Mouse (Mus musculus) adrenal gland, postnatal 25 days (tissue): ENCODE data around the gene Tmem98. TPM values are rescaled to one million over a fixed set of nuclear protein-coding genes. Genes with fewer than 3 reads are reported as not detected.
A peak's percentile ranks its signal among the peaks of the same experiment; 100 is the strongest.

Experiments used
- DNase-seq: peaks from one replicate; pipeline ENCODE4 v3.0.0; 2021; ENCODE audit warnings: mixed read lengths
- total RNA-seq: library from RNA; stranded (reverse); gene quantifications from 2 replicates; pipeline ENCODE4 v1.2.3, GENCODE M21; 2021

Tmem98 gene
- total RNA-seq, 1 experiment from 2014 or later: 67.8 TPM

DNA sequence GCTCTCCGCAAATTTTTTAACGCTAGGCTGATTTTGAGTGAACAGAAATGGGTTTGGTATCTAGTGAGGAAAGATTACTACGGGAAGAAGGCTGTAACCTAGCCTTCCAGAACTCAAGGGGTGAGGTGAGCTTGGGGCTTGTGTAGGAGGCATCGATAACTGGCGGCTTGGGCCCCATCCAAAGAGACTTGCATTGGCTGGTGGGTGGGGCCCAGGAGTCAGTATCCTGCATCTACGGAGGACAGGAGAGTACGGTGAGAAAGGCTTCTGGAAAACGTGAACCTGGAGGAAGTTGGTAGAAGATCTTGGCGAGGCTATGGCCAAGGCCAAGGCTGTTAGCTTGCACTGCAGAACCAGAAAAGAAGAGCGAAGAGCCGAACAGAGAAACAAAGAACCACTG lies 44.5 kb downstream of the Tmem98 start:
- DNase-seq: no peak

DNA sequence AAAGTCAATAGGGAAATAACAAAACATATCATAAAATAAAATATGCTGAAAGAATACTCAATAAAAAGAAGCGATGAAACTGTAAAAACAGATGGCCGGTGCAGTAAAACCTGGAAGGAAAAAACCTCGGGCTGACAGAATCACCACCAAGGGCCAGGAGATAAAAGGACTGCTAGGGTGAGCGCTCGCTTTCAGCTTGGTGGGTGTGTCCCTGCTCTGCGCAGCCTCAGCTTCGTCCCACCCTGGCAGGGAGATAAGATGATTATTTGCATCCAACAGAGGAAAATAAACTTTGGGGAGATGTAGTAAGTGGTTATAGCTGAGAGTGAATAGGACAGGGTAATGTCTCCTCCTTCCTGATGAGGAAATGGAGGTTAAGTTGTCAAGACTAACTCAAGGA lies 44.9 kb downstream of the Tmem98 start:
- DNase-seq: no peak

DNA sequence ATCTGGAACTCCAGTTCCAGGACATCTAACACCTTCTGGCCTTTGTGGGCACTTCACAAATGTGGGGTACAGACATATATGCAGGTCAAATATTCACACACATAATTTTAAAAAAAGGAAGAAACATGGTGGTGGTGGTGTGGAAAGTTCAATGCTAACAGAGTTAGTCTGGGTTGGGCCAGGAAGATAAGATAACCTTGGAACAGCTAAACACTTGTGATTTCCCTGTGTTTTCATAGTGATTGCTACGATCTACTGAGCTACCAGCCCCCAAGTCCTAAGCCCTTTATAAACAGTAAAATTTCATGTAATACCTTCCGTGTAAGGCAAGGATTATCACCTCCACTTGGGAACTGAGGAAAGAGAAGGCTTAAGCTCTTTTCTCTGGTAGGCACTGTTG lies 46.9 kb downstream of the Tmem98 start:
- DNase-seq: no peak

DNA sequence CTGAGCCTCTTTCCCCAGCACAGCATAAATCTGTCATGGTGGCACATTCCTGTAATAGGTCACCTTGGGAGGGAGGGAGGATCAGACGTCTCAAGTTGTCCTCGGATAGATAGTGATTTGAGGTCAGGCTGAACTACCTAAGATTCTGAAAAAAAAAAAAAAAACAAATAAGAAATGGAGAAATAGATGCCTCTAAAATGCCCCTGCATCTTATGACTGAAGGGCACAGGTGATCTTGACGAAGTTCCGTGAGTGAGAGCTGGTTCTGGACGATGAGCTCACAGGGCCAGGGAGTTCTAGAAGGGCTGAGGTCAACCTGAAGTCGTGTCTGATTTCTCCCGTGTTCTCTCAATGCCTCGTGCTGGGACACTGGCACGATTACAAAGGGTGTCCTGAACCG lies 48.1 kb downstream of the Tmem98 start, which contains the start of gene Spaca3:
TSS of gene Spaca3 (plus strand) at position 301 of the 400 bp plus-strand sequence.
- DNase-seq: no peak

DNA sequence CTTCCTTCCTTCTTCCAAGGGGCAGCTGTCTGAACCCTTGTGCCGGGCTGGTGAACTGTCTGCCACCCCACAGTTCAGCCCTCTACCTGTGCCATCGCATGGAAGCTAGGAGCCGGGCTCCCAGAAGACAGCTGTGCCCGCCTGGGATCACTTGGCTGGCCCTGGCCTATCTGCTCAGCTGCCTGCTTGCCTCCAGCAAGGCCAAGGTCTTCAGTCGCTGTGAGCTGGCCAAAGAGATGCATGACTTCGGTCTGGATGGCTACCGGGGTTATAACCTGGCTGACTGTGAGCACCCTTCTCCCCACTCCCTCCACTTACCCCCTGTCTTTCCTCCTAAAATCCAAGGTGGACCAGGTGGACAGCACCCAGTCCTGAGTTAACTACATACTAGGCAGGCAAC lies 53.0 kb downstream of the Tmem98 start:
- DNase-seq: peak; percentile 15

DNA sequence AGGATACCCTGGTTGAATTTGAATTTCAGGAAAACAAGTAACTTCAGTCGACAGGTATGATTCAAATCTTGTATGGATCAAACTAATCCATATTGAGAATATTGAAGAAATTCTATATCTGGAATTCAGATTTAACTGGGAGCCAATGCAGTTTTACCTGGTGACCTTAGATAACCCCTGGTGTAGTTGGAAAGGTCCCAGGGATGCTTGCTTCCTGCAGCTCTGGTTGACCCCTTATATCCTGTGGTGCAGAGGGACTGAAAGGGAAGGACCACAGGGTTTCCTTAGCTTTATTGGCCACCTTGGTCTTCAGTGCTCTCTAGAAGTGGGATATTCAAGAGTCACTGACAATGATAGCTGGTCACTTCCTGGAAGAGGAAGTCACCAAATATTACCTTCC lies 58.1 kb downstream of the Tmem98 start:
- DNase-seq: no peak

Other genes with a start within 250 kb of the Tmem98 start
- gene Myo1d, start 30.1 kb upstream of the Tmem98 start, total RNA-seq: 82.4 and 88.1 TPM in 2 replicates
- gene Spaca3, start 48.2 kb downstream of the Tmem98 start, total RNA-seq: not detected in 2 replicates